Mouse (Mus musculus): ENCODE data around the gene Spint2.

Spint2 gene

GRCm38 (mm10) chr7:29281201-29282073 is at the start of gene Spint2:
Gene Spint2, minus strand, starts transcription at chr7:29281912.
- peak; percentile 66 for DNase-seq

GRCm38 (mm10) chr7:29328984-29329383 is 47.3 kb upstream of the Spint2 start:
- DNase-seq, result no peak

GRCm38 (mm10) chr7:29327087-29327486 is 45.4 kb upstream of the Spint2 start:
- DNase-seq, result no peak

- no peak for DNase-seq
Measured at GRCm38 (mm10) chr7:29319337-29320307, 37.9 kb upstream of the Spint2 start.

- DNase-seq, result peak; percentile 64
Measured at GRCm38 (mm10) chr7:29318115-29318911, 36.6 kb upstream of the Spint2 start.

GRCm38 (mm10) chr7:29317558-29317957 is 35.8 kb upstream of the Spint2 start:
- DNase-seq, result peak; percentile 62

- DNase-seq, result peak; percentile 51
Measured at GRCm38 (mm10) chr7:29316976-29317375, 35.3 kb upstream of the Spint2 start.

GRCm38 (mm10) chr7:29316137-29316734 is 34.5 kb upstream of the Spint2 start:
- DNase-seq, result no peak

GRCm38 (mm10) chr7:29314844-29315628 is 33.3 kb upstream of the Spint2 start:
- no peak for DNase-seq

- no peak for DNase-seq
Measured at GRCm38 (mm10) chr7:29313572-29314261, 32.0 kb upstream of the Spint2 start.

GRCm38 (mm10) chr7:29313051-29313450 is 31.3 kb upstream of the Spint2 start:
- DNase-seq, result no peak

GRCm38 (mm10) chr7:29309749-29310148 is 28.0 kb upstream of the Spint2 start:
- DNase-seq, result no peak

GRCm38 (mm10) chr7:29309221-29309721 is 27.6 kb upstream of the Spint2 start:
- peak; percentile 57 for DNase-seq

GRCm38 (mm10) chr7:29307350-29308104 is 25.8 kb upstream of the Spint2 start:
- DNase-seq, result peak; percentile 90

- DNase-seq, result no peak
Measured at GRCm38 (mm10) chr7:29306619-29307018, 24.9 kb upstream of the Spint2 start.

- DNase-seq, result no peak
Measured at GRCm38 (mm10) chr7:29306108-29306507, 24.4 kb upstream of the Spint2 start.

GRCm38 (mm10) chr7:29305263-29305988 is 23.7 kb upstream of the Spint2 start:
- no peak for DNase-seq

- no peak for DNase-seq
Measured at GRCm38 (mm10) chr7:29304463-29305262, 23.0 kb upstream of the Spint2 start.
